Mouse (Mus musculus) E14TG2a.4 (cell line): ENCODE results near the gene Tcf25.

Source experiments
- CTCF ChIP-seq: conservative IDR thresholded peaks from 2 replicates; pipeline ENCODE4 v1.5.1; 2014; ENCODE audit warnings: low read length
- NANOG ChIP-seq: IDR thresholded peaks from 2 replicates; pipeline ENCODE4 v1.6.1; 2014; ENCODE audit warnings: borderline replicate concordance, low read length, mixed read lengths
- POU5F1 ChIP-seq: IDR thresholded peaks from 2 replicates; pipeline ENCODE4 v1.6.1; 2014; ENCODE audit warnings: low read length, borderline replicate concordance

GRCm38 (mm10) chr8:123411246-123411645 is 37.7 kb downstream of the Tcf25 start, which contains the start of gene Tubb3:
- TF ChIP-seq CTCF (no peak), POU5F1 (no peak), NANOG (no peak)
